Mouse (Mus musculus) heart, adult 2 months (tissue): Measurements from ENCODE around the gene Syngr1. TPM values are rescaled to one million over a fixed set of nuclear protein-coding genes. Genes with fewer than 3 reads are reported as not detected.
A peak's percentile ranks its signal among the peaks of the same experiment; 100 is the strongest.

Source experiments
- DNase-seq, 2 experiments: peaks; one replicate each; pipeline ENCODE4 v3.0.0; 2021
- H3K27ac ChIP-seq: fragments of 200-600 bp; 2 replicates; pipeline ENCODE4 v1.8.1; 2022
- H3K27me3 ChIP-seq: fragments of 200-500 bp; 2 replicates; pipeline ENCODE4 v1.6.1; 2012; ENCODE audit warnings: mild to moderate bottlenecking, low read length, inconsistent platforms, mixed read lengths; ENCODE audit not compliant: control insufficient read depth, insufficient read depth
- H3K36me3 ChIP-seq: fragments of 200-500 bp; 2 replicates; pipeline ENCODE4 v1.6.1; 2012; ENCODE audit warnings: low read length, inconsistent platforms; ENCODE audit not compliant: control insufficient read depth, insufficient read depth
- H3K4me1 ChIP-seq: fragments of 200-500 bp; 2 replicates; pipeline ENCODE4 v1.6.1; 2011; ENCODE audit warnings: low read length; ENCODE audit not compliant: control insufficient read depth, insufficient read depth
- H3K4me3 ChIP-seq: fragments of 200-600 bp; 2 replicates; pipeline ENCODE4 v1.8.1; 2022
- H3K79me2 ChIP-seq: fragments of 200-500 bp; replicated peaks from 2 replicates; pipeline ENCODE4 v1.6.1; 2012; ENCODE audit warnings: mild to moderate bottlenecking, inconsistent platforms, low read length, moderate library complexity, mixed read lengths; ENCODE audit not compliant: control insufficient read depth, insufficient read depth
- H3K9ac ChIP-seq: fragments of 200-500 bp; 2 replicates; pipeline ENCODE4 v1.6.1; 2012; ENCODE audit warnings: low read depth, mild to moderate bottlenecking, control low read depth, inconsistent platforms, low read length, mixed read lengths
- CTCF ChIP-seq: fragments of 200-600 bp; IDR thresholded peaks from 2 replicates; pipeline ENCODE4 v1.8.1; 2022; ENCODE audit warnings: antibody characterized with exemption, mild to moderate bottlenecking, moderate library complexity
- EP300 ChIP-seq: fragments of 200-500 bp; IDR thresholded peaks from 2 replicates; pipeline ENCODE4 v1.6.1; 2011; ENCODE audit warnings: low read depth, low read length, control low read depth; ENCODE audit not compliant: insufficient read depth
- POLR2A ChIP-seq: fragments of 200-500 bp; IDR thresholded peaks from 2 replicates; pipeline ENCODE4 v1.6.1; 2011; ENCODE audit warnings: mild to moderate bottlenecking, low read depth, low read length, control low read depth; ENCODE audit not compliant: insufficient read depth
- WGBS: fragments of 180-500 bp; shearing (Covaris S2); methylation state at CpG from one replicate; pipeline ENCODE4 v1.1.7; 2018; 5-methylcytosine and 5-hydroxymethylcytosine counted together
- intact Hi-C: fragments of 180-260 bp; cut with DNase I; formaldehyde crosslinking; loops from one replicate; pipeline ENCODE4 v1.15.1; 2025
- polyA plus RNA-seq: library from polyadenylated mRNA; depleted of rRNA; stranded (reverse); fragments of >200 nt; gene quantifications from 2 replicates; pipeline ENCODE4 v1.2.3, GENCODE M21; 2012
- total RNA-seq, 2 experiments: library from RNA; stranded (reverse); gene quantifications; 2 replicates each; pipeline ENCODE4 v1.2.3; 2021

Gene Syngr1
- total and polyA plus RNA-seq, 3 experiments: 69.6 to 247 (median 95.0) TPM

- Histone ChIP-seq H3K4me3 (no peak overlapping the region), H3K27ac (no peak overlapping the region), H3K27me3 (no peaks in the 10 kb centered on the region), H3K9ac (no peak overlapping the region), H3K79me2 (peaks cover 3% of the 10 kb centered on the region; the same call in 1 of the 2 replicates), H3K4me1 (peaks cover 8% of the 10 kb centered on the region), H3K36me3 (no peaks in the 10 kb centered on the region)
- intact Hi-C loops: no loop called here
- TF ChIP-seq EP300 (no peak), CTCF (no peak), POLR2A (no peak)
- no peak for DNase-seq
- WGBS: 84% methylated on average over 14 of the region's 14 CpGs
These were observed 56.0 kb downstream of the Syngr1 start for GRCm38 (mm10) chr15:80147090-80147489.

- 39% methylated on average over 5 of the region's 5 CpGs for WGBS
- Histone ChIP-seq H3K79me2 (peaks cover 3% of the 10 kb centered on the region; the same call in 1 of the 2 replicates), H3K27me3 (no peaks in the 10 kb centered on the region), H3K4me3 (no peak overlapping the region), H3K4me1 (peaks cover 8% of the 10 kb centered on the region), H3K36me3 (no peaks in the 10 kb centered on the region), H3K27ac (no peak overlapping the region; the same call in 1 of the 2 replicates), H3K9ac (no peak overlapping the region)
- intact Hi-C loops: no loop called here
- DNase-seq: no peak
- no peak for TF ChIP-seq EP300
- TF ChIP-seq CTCF: no peak
- no peak for TF ChIP-seq POLR2A
These were observed 56.4 kb downstream of the Syngr1 start for GRCm38 (mm10) chr15:80147511-80147910.

GRCm38 (mm10) chr15:80148565-80148964 is 57.4 kb downstream of the Syngr1 start:
- TF ChIP-seq CTCF: no peak
- no peak for TF ChIP-seq EP300
- TF ChIP-seq POLR2A: no peak
- peaks cover 8% of the 10 kb centered on the region for H3K4me1 ChIP-seq
- no peaks in the 10 kb centered on the region for H3K79me2 ChIP-seq
- H3K4me3 ChIP-seq: no peak overlapping the region
- no peaks in the 10 kb centered on the region for H3K27me3 ChIP-seq
- WGBS: 73% methylated on average over 8 of the region's 8 CpGs
- H3K9ac ChIP-seq: no peak overlapping the region
- no peak for DNase-seq
- H3K27ac ChIP-seq: peak overlapping the region; percentile 5; the same call in 1 of the 2 replicates
- no peaks in the 10 kb centered on the region for H3K36me3 ChIP-seq
- intact Hi-C loops: no loop called here

- H3K79me2 ChIP-seq: no peaks in the 10 kb centered on the region
- H3K4me3 ChIP-seq: no peak overlapping the region
- DNase-seq: no peak
- TF ChIP-seq POLR2A (no peak), EP300 (no peak), CTCF (no peak)
- H3K9ac ChIP-seq: no peak overlapping the region
- no peaks in the 10 kb centered on the region for H3K36me3 ChIP-seq
- no peak overlapping the region for H3K27ac ChIP-seq
- H3K4me1 ChIP-seq: peaks cover 8% of the 10 kb centered on the region
- 86% methylated on average over 7 of the region's 7 CpGs for WGBS
- intact Hi-C loops: no loop called here
- no peaks in the 10 kb centered on the region for H3K27me3 ChIP-seq
These were observed 58.4 kb downstream of the Syngr1 start for GRCm38 (mm10) chr15:80149517-80149916.

GRCm38 (mm10) chr15:80152663-80153062 is 61.5 kb downstream of the Syngr1 start:
- Histone ChIP-seq H3K27ac (peak overlapping the region; percentile 54), H3K9ac (no peak overlapping the region), H3K27me3 (no peaks in the 10 kb centered on the region), H3K79me2 (no peaks in the 10 kb centered on the region), H3K36me3 (no peaks in the 10 kb centered on the region), H3K4me3 (no peak overlapping the region), H3K4me1 (peaks cover 3% of the 10 kb centered on the region; the same call in 1 of the 2 replicates)
- WGBS: 67% methylated on average over 10 of the region's 10 CpGs
- peak; percentile 53 to 70 for DNase-seq
- TF ChIP-seq CTCF: no peak
- 0 out of 2 replicates have a peak, but pooled peaks have one; percentile 44 for TF ChIP-seq POLR2A
- TF ChIP-seq EP300: 0 out of 2 replicates have a peak, but pooled peaks have one; percentile 9
- intact Hi-C loops: no loop called here

GRCm38 (mm10) chr15:80153757-80154156 is 62.6 kb downstream of the Syngr1 start:
- no peak overlapping the region for H3K9ac ChIP-seq
- TF ChIP-seq POLR2A (no peak), CTCF (no peak), EP300 (no peak)
- intact Hi-C loops: no loop called here
- H3K27ac ChIP-seq: no peak overlapping the region
- H3K27me3 ChIP-seq: no peaks in the 10 kb centered on the region
- H3K36me3 ChIP-seq: no peaks in the 10 kb centered on the region
- WGBS: 83% methylated on average over 11 of the region's 11 CpGs
- H3K4me3 ChIP-seq: no peak overlapping the region
- no peaks in the 10 kb centered on the region for H3K79me2 ChIP-seq
- no peaks in the 10 kb centered on the region for H3K4me1 ChIP-seq
- DNase-seq: no peak
